Mouse (Mus musculus) intestine, postnatal 0 days (tissue): ENCODE results near the gene Fam214a. TPM values are rescaled to one million over a fixed set of nuclear protein-coding genes. Genes with fewer than 3 reads are reported as not detected.
"Not testable (repeated sequence)": the region's sequence is repeated elsewhere in the genome, so short reads cannot be mapped to it uniquely, and the experiment has no call there.

Source experiments
- ATAC-seq: fragments of 200-750 bp; cut with Nextera tagmentation; 2 replicates; pipeline ENCODE4 v1.8.0; 2017; ENCODE audit warnings: mild to moderate bottlenecking, moderate TSS enrichment, moderate library complexity
- H3K27ac ChIP-seq: fragments of 300-500 bp; sonication (generic); 2 replicates; pipeline ENCODE4 v1.5.1; 2014; ENCODE audit warnings: mild to moderate bottlenecking, low read depth, low read length, moderate library complexity
- H3K27me3 ChIP-seq: fragments of 300-500 bp; sonication (generic); replicated peaks from 2 replicates; pipeline ENCODE4 v1.6.1; 2014; ENCODE audit warnings: low read length, mixed read lengths; ENCODE audit not compliant: control insufficient read depth, insufficient read depth
- H3K36me3 ChIP-seq: fragments of 300-500 bp; sonication (generic); 2 replicates; pipeline ENCODE4 v1.6.1; 2014; ENCODE audit warnings: mild to moderate bottlenecking, moderate library complexity; ENCODE audit not compliant: control insufficient read depth, insufficient read depth
- H3K4me1 ChIP-seq: fragments of 300-500 bp; sonication (generic); replicated peaks from 2 replicates; pipeline ENCODE4 v1.6.1; 2014; ENCODE audit warnings: antibody characterized with exemption, low read length, mixed read lengths; ENCODE audit not compliant: control insufficient read depth, insufficient read depth
- H3K4me2 ChIP-seq: fragments of 300-500 bp; sonication (generic); replicated peaks from 2 replicates; pipeline ENCODE4 v1.6.1; 2014; ENCODE audit warnings: low read depth, mild to moderate bottlenecking, moderate library complexity
- H3K4me3 ChIP-seq: fragments of 300-500 bp; sonication (generic); 2 replicates; pipeline ENCODE4 v1.5.1; 2014; ENCODE audit warnings: low read depth, low read length
- H3K9ac ChIP-seq: fragments of 300-500 bp; sonication (generic); 2 replicates; pipeline ENCODE4 v1.6.1; 2014; ENCODE audit warnings: mild to moderate bottlenecking, low read depth, low read length
- H3K9me3 ChIP-seq: fragments of 300-500 bp; sonication (generic); 2 replicates; pipeline ENCODE4 v1.6.1; 2016; ENCODE audit warnings: mixed run types; ENCODE audit not compliant: control insufficient read depth
- CTCF ChIP-seq: sonication (generic); IDR thresholded peaks from 2 replicates; pipeline ENCODE4 v1.5.1; 2016; ENCODE audit warnings: low read depth, mild to moderate bottlenecking, control low read depth, antibody characterized with exemption, moderate library complexity
- WGBS: fragments of 180-500 bp; shearing (Covaris S2); extraction: QIAGEN DNeasy Blood & Tissue Kit; methylation state at CpG from one replicate; pipeline ENCODE4 v1.1.7; 2014; 5-methylcytosine and 5-hydroxymethylcytosine counted together
- polyA plus RNA-seq: library from polyadenylated mRNA; unstranded; fragments of >200 nt; fragmentation: Nextera tagmentation; extraction: Ambion mirVana; gene quantifications from 2 replicates; pipeline ENCODE4 v1.2.1, GENCODE M21; 2015

Gene Fam214a
- polyA plus RNA-seq, 1 experiment from 2014 or later = 5.1 TPM

GRCm38 (mm10) chr9:74979866-74980265, 27.2 kb downstream of the Fam214a start:
- WGBS = 81% methylated on average over 1 of the region's 1 CpGs
- TF ChIP-seq CTCF = no peak
- no peak overlapping the region for H3K4me2 ChIP-seq
- no peaks in the 10 kb centered on the region for H3K27me3 ChIP-seq
- no peak overlapping the region for H3K27ac ChIP-seq
- no peaks in the 10 kb centered on the region for H3K9me3 ChIP-seq
- H3K9ac ChIP-seq = no peak overlapping the region
- H3K36me3 ChIP-seq = no peaks in the 10 kb centered on the region
- no peaks in the 10 kb centered on the region for H3K4me1 ChIP-seq
- ATAC-seq = no peak
- no peak overlapping the region for H3K4me3 ChIP-seq

- Histone ChIP-seq H3K4me3 (no peak overlapping the region), H3K9me3 (no peaks in the 10 kb centered on the region), H3K4me2 (no peak overlapping the region), H3K36me3 (no peaks in the 10 kb centered on the region), H3K4me1 (no peaks in the 10 kb centered on the region), H3K9ac (no peak overlapping the region), H3K27ac (no peak overlapping the region), H3K27me3 (no peaks in the 10 kb centered on the region)
- TF ChIP-seq CTCF = no peak
- WGBS = 74% methylated on average over 3 of the region's 3 CpGs
- no peak for ATAC-seq
Measured at GRCm38 (mm10) chr9:74981663-74982111, 29.0 kb downstream of the Fam214a start.

GRCm38 (mm10) chr9:74982193-74982592, 29.5 kb downstream of the Fam214a start:
- no peak for TF ChIP-seq CTCF
- Histone ChIP-seq H3K27me3 (no peaks in the 10 kb centered on the region), H3K4me2 (no peak overlapping the region), H3K36me3 (no peaks in the 10 kb centered on the region), H3K27ac (no peak overlapping the region), H3K4me1 (no peaks in the 10 kb centered on the region), H3K4me3 (no peak overlapping the region), H3K9ac (no peak overlapping the region), H3K9me3 (no peaks in the 10 kb centered on the region)
- WGBS = 85% methylated on average over 8 of the region's 8 CpGs
- ATAC-seq = no peak

GRCm38 (mm10) chr9:74982722-74983121, 30.0 kb downstream of the Fam214a start:
- not testable (repeated sequence) for H3K36me3 ChIP-seq, H3K9me3 ChIP-seq, ATAC-seq, H3K4me2 ChIP-seq, H3K4me1 ChIP-seq, H3K4me3 ChIP-seq, H3K27ac ChIP-seq, H3K27me3 ChIP-seq, H3K9ac ChIP-seq
- WGBS = 82% methylated on average over 1 of the region's 1 CpGs

- no peaks in the 10 kb centered on the region for H3K9me3 ChIP-seq
- H3K4me1 ChIP-seq = no peaks in the 10 kb centered on the region
- H3K27me3 ChIP-seq = no peaks in the 10 kb centered on the region
- ATAC-seq = no peak
- H3K4me2 ChIP-seq = no peak overlapping the region
- H3K27ac ChIP-seq = no peak overlapping the region
- no peaks in the 10 kb centered on the region for H3K36me3 ChIP-seq
- H3K4me3 ChIP-seq = no peak overlapping the region
- no peak for TF ChIP-seq CTCF
- WGBS = 89% methylated on average over 14 of the region's 14 CpGs
- H3K9ac ChIP-seq = no peak overlapping the region
Measured at GRCm38 (mm10) chr9:74985173-74985715, 32.6 kb downstream of the Fam214a start.

GRCm38 (mm10) chr9:74985770-74986169, 33.1 kb downstream of the Fam214a start:
- Histone ChIP-seq H3K36me3 (no peaks in the 10 kb centered on the region), H3K9me3 (no peaks in the 10 kb centered on the region), H3K4me3 (no peak overlapping the region), H3K4me2 (no peak overlapping the region), H3K27me3 (no peaks in the 10 kb centered on the region), H3K4me1 (no peaks in the 10 kb centered on the region), H3K27ac (no peak overlapping the region), H3K9ac (no peak overlapping the region)
- WGBS = 76% methylated on average over 2 of the region's 2 CpGs
- no peak for TF ChIP-seq CTCF
- no peak for ATAC-seq
